In the genomic region with DNA sequence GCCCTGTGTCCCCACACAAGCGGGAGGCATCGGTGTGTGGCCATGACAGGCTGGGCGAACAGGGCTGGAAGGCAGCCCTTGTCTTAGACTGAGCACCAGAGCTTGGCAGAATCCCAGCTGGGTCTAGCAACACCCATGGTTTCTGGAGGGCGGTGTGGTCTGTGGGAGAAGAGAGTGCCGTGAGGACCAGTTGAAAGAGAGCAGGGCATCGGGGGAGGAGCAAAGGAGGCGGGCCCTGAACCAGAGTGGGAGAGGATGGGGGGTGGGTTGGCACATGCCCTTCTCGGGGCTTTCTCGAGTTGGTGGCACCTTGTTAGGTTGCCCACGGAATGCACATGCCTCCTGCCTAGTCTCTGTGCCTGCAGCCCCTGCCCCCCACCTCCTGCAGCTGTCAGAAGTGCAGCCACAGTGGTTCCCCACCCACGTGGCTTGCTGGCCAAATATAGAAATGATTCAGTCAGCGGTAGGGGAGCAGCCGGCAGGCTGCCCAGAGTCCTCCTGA, we compare ENCODE assay signal across 8 mouse cellular contexts. TPM values are rescaled to one million over a fixed set of nuclear protein-coding genes. Genes with fewer than 3 reads are reported as not detected.
A peak's percentile ranks its signal among the peaks of the same experiment; 100 is the strongest.
DNase-seq lines count a peak whose midpoint lies in the region; ATAC-seq lines count a peak whose summit lies in the region.

A gene (minus strand): TSS at position 159 of the 502 bp plus-strand sequence.

- no peak within 1 kb of the TSS for H3K4me2 ChIP-seq in hindbrain, embryonic 13.5 days
- no peak within 1 kb of the TSS for H3K4me2 ChIP-seq in hindbrain, embryonic 11.5 days (replicated peaks; ENCODE audit: low read depth, low read length)
- H3K4me2 ChIP-seq in heart, embryonic 16.5 days (ENCODE audit: low read depth, low read length) = peak within 1 kb of the TSS; percentile 58

- H3K36me3 ChIP-seq in hindbrain, embryonic 13.5 days = no peaks in the 10 kb centered on the region
- H3K36me3 ChIP-seq in hindbrain, embryonic 11.5 days (ENCODE audit: control insufficient read depth, insufficient read depth, low read length) = no peaks in the 10 kb centered on the region
- H3K36me3 ChIP-seq in heart, embryonic 16.5 days (ENCODE audit: control insufficient read depth, insufficient read depth) = no peaks in the 10 kb centered on the region

- 70% methylated on average over 13 of the region's 13 CpGs for WGBS in hindbrain, embryonic 13.5 days
- WGBS in hindbrain, embryonic 11.5 days = 67% methylated on average over 13 of the region's 13 CpGs
- WGBS in heart, embryonic 16.5 days = 19% methylated on average over 13 of the region's 13 CpGs

- peak; percentile 64; the same call in 1 of the 2 replicates for ATAC-seq in hindbrain, embryonic 13.5 days (ENCODE audit: low FRiP score)
- no peak for ATAC-seq in hindbrain, embryonic 11.5 days (ENCODE audit: low FRiP score)
- ATAC-seq in heart, embryonic 16.5 days (replicated peaks; ENCODE audit: extremely low read depth, insufficient read depth, low FRiP score) = peak; percentile 90
- ATAC-seq in monocyte, adult 5-6 weeks (replicated peaks; ENCODE audit: insufficient number of reproducible peaks, low FRiP score, low TSS enrichment, poor library complexity, severe bottlenecking) = 0 out of 2 replicates have a peak, but pooled peaks have one; percentile 5
- no peak for ATAC-seq in erythroid progenitor cell, adult 5-6 weeks (replicated peaks; ENCODE audit: low FRiP score, poor library complexity, severe bottlenecking)

- H3K4me1 ChIP-seq in hindbrain, embryonic 13.5 days (replicated peaks) = peaks cover 24% of the 10 kb centered on the region
- no peaks in the 10 kb centered on the region; the same call in 1 of the 2 replicates for H3K4me1 ChIP-seq in hindbrain, embryonic 11.5 days (replicated peaks; ENCODE audit: control insufficient read depth, insufficient read depth, low read length)
- H3K4me1 ChIP-seq in heart, embryonic 16.5 days (ENCODE audit: control insufficient read depth, insufficient read depth, low read length) = peaks cover 57% of the 10 kb centered on the region

- H3K4me3 ChIP-seq in hindbrain, embryonic 13.5 days = no peak within 1 kb of the TSS
- no peak within 1 kb of the TSS for H3K4me3 ChIP-seq in hindbrain, embryonic 11.5 days (ENCODE audit: low read depth, low read length)
- H3K4me3 ChIP-seq in heart, embryonic 16.5 days (ENCODE audit: low read length) = peak within 1 kb of the TSS; percentile 10

- H3K27me3 ChIP-seq in hindbrain, embryonic 13.5 days = no peaks in the 10 kb centered on the region
- H3K27me3 ChIP-seq in hindbrain, embryonic 11.5 days (ENCODE audit: control insufficient read depth, insufficient read depth, low read length) = no peaks in the 10 kb centered on the region
- H3K27me3 ChIP-seq in heart, embryonic 16.5 days (ENCODE audit: control insufficient read depth, insufficient read depth, low read length) = no peaks in the 10 kb centered on the region

- H3K27ac ChIP-seq in hindbrain, embryonic 13.5 days = no peak within 1 kb of the TSS
- H3K27ac ChIP-seq in hindbrain, embryonic 11.5 days (ENCODE audit: low read depth, low read length) = no peak within 1 kb of the TSS
- peak within 1 kb of the TSS; percentile 91 for H3K27ac ChIP-seq in heart, embryonic 16.5 days (ENCODE audit: low read length)

- DNase-seq in hindbrain, embryonic 11.5 days (ENCODE audit: low spot score) = no peak
- DNase-seq in MEL-GATA-1-ER (ENCODE audit: extremely low read depth, low read depth) = peak; percentile 20
- DNase-seq in fibroblast of lung, adult 2 months (ENCODE audit: low read depth) = peak; percentile 52
- peak; percentile 30 to 89 for DNase-seq in left cerebral cortex, adult 8-10 months (ENCODE audit: low spot score in 2 of 2)

- no peak within 1 kb of the TSS for H3K9ac ChIP-seq in hindbrain, embryonic 13.5 days
- no peak within 1 kb of the TSS for H3K9ac ChIP-seq in hindbrain, embryonic 11.5 days (ENCODE audit: low read depth, low read length)
- peak within 1 kb of the TSS; percentile 66 for H3K9ac ChIP-seq in heart, embryonic 16.5 days (ENCODE audit: low read length)

- no peaks in the 10 kb centered on the region for H3K9me3 ChIP-seq in hindbrain, embryonic 13.5 days
- H3K9me3 ChIP-seq in hindbrain, embryonic 11.5 days (ENCODE audit: control insufficient read depth, low read length) = no peaks in the 10 kb centered on the region
- H3K9me3 ChIP-seq in heart, embryonic 16.5 days (replicated peaks; ENCODE audit: control insufficient read depth, low read length) = no peaks in the 10 kb centered on the region

RNA-seq across cellular contexts. Expression of the gene that starts here (rescaled TPM):
- polyA plus RNA-seq in hindbrain, embryonic 13.5 days (2015; fragmentation: Nextera tagmentation; extraction: Ambion mirVana) = 10.9 and 12.3 TPM in 2 replicates
- polyA plus RNA-seq in hindbrain, embryonic 11.5 days (2014; fragmentation: Nextera tagmentation; extraction: Ambion mirVana) = 1.9 and 2.1 TPM in 2 replicates
- 10.6 and 11.4 TPM in 2 replicates for polyA plus RNA-seq in heart, embryonic 16.5 days (2015; fragmentation: Nextera tagmentation; extraction: Ambion mirVana)
- 10 to 100 TPM; 51.1 to 57.9 (median 55.8) TPM for total RNA-seq in left cerebral cortex, adult 8-10 months (2022)
- 20.4 to 28.3 TPM (median 20.4 TPM) in 3 replicates for total RNA-seq in monocyte, adult 5-6 weeks (2017)
- total RNA-seq in erythroid progenitor cell, adult 5-6 weeks (2015; ENCODE audit: low replicate concordance) = 0.42 and 0.72 TPM in 2 replicates
- 3.0 TPM in 1 of 2 replicates, not detected in the other for total RNA-seq in erythroid progenitor cell, adult 5-6 weeks (2017; ENCODE audit: low replicate concordance)

Comparison
In these comparisons a context has a peak if more than half of its experiments do, and no peak if none do; other contexts are left out.
1. ATAC-seq: peak in hindbrain, embryonic 13.5 days (single experiment), heart, embryonic 16.5 days (single experiment) and monocyte, adult 5-6 weeks (single experiment); none in hindbrain, embryonic 11.5 days (single experiment) and erythroid progenitor cell, adult 5-6 weeks (single experiment).